ENCODE assay signal across 9 mouse cellular contexts in genomic region chr2:158258781-158259180, GRCm38 (mm10). TPM values are rescaled to one million over a fixed set of nuclear protein-coding genes. Genes with fewer than 3 reads are reported as not detected.
DNase-seq lines count a peak whose midpoint lies in the region; ATAC-seq lines count a peak whose summit lies in the region.
"Had no signal": no experiment of that assay in that cellular context is flagged by ENCODE, and none has a peak within 500 bp of the region (broad histone marks: within the 10 kb centered on the region; RNA-seq: fewer than 3 reads in every experiment).

No protein-coding gene starts in this region.

- H3K27ac ChIP-seq in liver, embryonic 16.5 days (ENCODE audit: low read length), result no peak overlapping the region

- H3K4me3 ChIP-seq in liver, embryonic 16.5 days (ENCODE audit: low read depth, low read length), result no peak overlapping the region

- peak; percentile 79 for DNase-seq in A20 (ENCODE audit: low read depth, low spot score)
- DNase-seq in Muller cell, postnatal 12 days (ENCODE audit: inconsistent ontology term), result peak; percentile 27
- peak; percentile 68 for DNase-seq in cerebellum, adult 9-11 months
- DNase-seq in gastrocnemius, postnatal 14 days, result peak; percentile 70
- DNase-seq in kidney, adult 8-10 months, result peak; percentile 48 to 76
- DNase-seq in retina, adult 2 months (ENCODE audit: low read depth, low spot score), result peak; percentile 20
- peak; percentile 58 to 63 for DNase-seq in thymus, postnatal 36 days

- no peak overlapping the region for H3K9ac ChIP-seq in liver, embryonic 16.5 days (ENCODE audit: low read depth, low read length)

- no peak for ATAC-seq in liver, embryonic 16.5 days (ENCODE audit: low read depth)

- intact Hi-C loops in gastrocnemius, postnatal 14 days (cut with DNase I; ENCODE audit: low total_unique reads), result no loop called here

- H3K9me3 ChIP-seq in liver, embryonic 16.5 days (replicated peaks; ENCODE audit: control insufficient read depth, low read length), result no peaks in the 10 kb centered on the region

- H3K27me3 ChIP-seq in liver, embryonic 16.5 days (ENCODE audit: control insufficient read depth, insufficient read depth, low read depth, low read length), result no peaks in the 10 kb centered on the region; the same call in 1 of the 2 replicates

- H3K4me2 ChIP-seq in liver, embryonic 16.5 days (ENCODE audit: low read depth, low read length), result peak overlapping the region; percentile 6; the same call in 1 of the 2 replicates

- H3K36me3 ChIP-seq in liver, embryonic 16.5 days (ENCODE audit: control insufficient read depth, insufficient read depth), result no peaks in the 10 kb centered on the region

- 13% methylated on average over 12 of the region's 12 CpGs for WGBS in liver, embryonic 16.5 days (ENCODE audit: insufficient replicate concordance)

- H3K4me1 ChIP-seq in liver, embryonic 16.5 days (ENCODE audit: control insufficient read depth, low read depth, low read length), result no peaks in the 10 kb centered on the region; the same call in 1 of the 2 replicates

RNA-seq across cellular contexts. Expression of gene Bpi, which starts 0.9 kb away (rescaled TPM):
- total RNA-seq in gastrocnemius, postnatal 14 days (2021), result not detected
- polyA plus RNA-seq in liver, embryonic 16.5 days (2015; fragmentation: Nextera tagmentation; extraction: Ambion mirVana), result not detected in 2 replicates
- polyA plus RNA-seq: heart, embryonic 14.5 days had no signal

RNA-seq across cellular contexts. Expression of gene D630003M21Rik, which starts 29.8 kb away (rescaled TPM):
- 1 to 10 TPM; 3.3 to 4.2 TPM for total RNA-seq in gastrocnemius, postnatal 14 days (2021)
- 0.69 and 0.78 TPM in 2 replicates for polyA plus RNA-seq in liver, embryonic 16.5 days (2015; fragmentation: Nextera tagmentation; extraction: Ambion mirVana)

RNA-seq across cellular contexts. Expression of gene Lbp, which starts 47.5 kb away (rescaled TPM):
- 10 to 100 TPM in 1 of 2 experiments, 1 to 10 TPM in 1; 7.8 to 12.7 TPM for total RNA-seq in gastrocnemius, postnatal 14 days (2021)
- polyA plus RNA-seq in liver, embryonic 16.5 days (2015; fragmentation: Nextera tagmentation; extraction: Ambion mirVana), result 61.5 and 69.9 TPM in 2 replicates

Comparison
In these comparisons a context has a peak if more than half of its experiments do, and no peak if none do; other contexts are left out.
1. DNase-seq: peak in every context shown above with its lines; median percentile 79 in A20; 70 in gastrocnemius, postnatal 14 days; 68 in cerebellum, adult 9-11 months; 62 in kidney, adult 8-10 months; 60 in thymus, postnatal 36 days; 27 in Muller cell, postnatal 12 days; 20 in retina, adult 2 months.